Mouse (Mus musculus): ENCODE data around the gene Fgf9.

DNA sequence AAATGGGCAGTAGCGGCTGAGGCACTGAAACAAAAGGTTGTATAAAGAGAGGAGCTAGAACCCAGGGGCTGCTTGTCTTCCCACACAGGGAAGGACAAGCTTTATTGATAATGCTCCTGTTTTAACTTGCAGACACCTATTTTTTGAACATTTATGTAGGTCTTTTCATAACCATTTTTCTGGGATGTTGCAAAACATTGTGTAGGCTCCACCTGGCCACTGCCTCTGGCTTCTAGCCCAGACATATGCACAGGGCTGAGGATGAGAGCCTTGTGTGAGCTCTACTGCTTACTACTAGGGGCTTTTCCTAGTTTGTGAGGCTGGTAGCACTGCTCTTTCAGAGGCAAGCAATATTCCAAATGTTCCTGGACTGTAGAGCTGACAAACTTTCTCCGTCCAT lies 43.8 kb downstream of the Fgf9 start:
- no peak for TF ChIP-seq CTCF (IDR thresholded peaks at IDR 0.05; ENCODE audit: low read depth, low read length)
- TF ChIP-seq POLR2A (IDR thresholded peaks at IDR 0.05; ENCODE audit: extremely low read depth, insufficient read depth, low read length) = no peak

All from liver, adult 2 months (tissue).